Mouse (Mus musculus): ENCODE measurements around the gene Hnrnpl. TPM values are rescaled to one million over a fixed set of nuclear protein-coding genes. Genes with fewer than 3 reads are reported as not detected.

Hnrnpl gene
- polyA plus RNA-seq, 1 experiment from 2014 or later, result 69.0 TPM

GRCm38 (mm10) chr7:28814306-28815034 is 6.1 kb downstream of the Hnrnpl start:
- H3K9me3 ChIP-seq (replicated peaks; ENCODE audit: control insufficient read depth, low read length), result no peaks in the 10 kb centered on the region
- H3K27ac ChIP-seq (ENCODE audit: low read length), result no peak overlapping the region
- ATAC-seq (ENCODE audit: low read depth), result no peak
- peaks cover 62% of the 10 kb centered on the region for H3K36me3 ChIP-seq (ENCODE audit: control insufficient read depth, insufficient read depth)
- no peak overlapping the region for H3K4me2 ChIP-seq (ENCODE audit: low read depth, low read length)
- WGBS (ENCODE audit: insufficient replicate concordance), result 52% methylated on average over 5 of the region's 5 CpGs
- H3K27me3 ChIP-seq (ENCODE audit: control insufficient read depth, insufficient read depth, low read depth, low read length), result no peaks in the 10 kb centered on the region
- H3K9ac ChIP-seq (ENCODE audit: low read depth, low read length), result no peak overlapping the region
- peaks cover 57% of the 10 kb centered on the region for H3K4me1 ChIP-seq (ENCODE audit: control insufficient read depth, low read depth, low read length)
- H3K4me3 ChIP-seq (ENCODE audit: low read depth, low read length), result no peak overlapping the region

GRCm38 (mm10) chr7:28815230-28815629 is 6.9 kb downstream of the Hnrnpl start:
- H3K9me3 ChIP-seq (replicated peaks; ENCODE audit: control insufficient read depth, low read length), result no peaks in the 10 kb centered on the region
- peaks cover 55% of the 10 kb centered on the region for H3K4me1 ChIP-seq (ENCODE audit: control insufficient read depth, low read depth, low read length)
- no peak overlapping the region for H3K4me2 ChIP-seq (ENCODE audit: low read depth, low read length)
- H3K27ac ChIP-seq (ENCODE audit: low read length), result no peak overlapping the region
- H3K27me3 ChIP-seq (ENCODE audit: control insufficient read depth, insufficient read depth, low read depth, low read length), result no peaks in the 10 kb centered on the region
- WGBS (ENCODE audit: insufficient replicate concordance), result 85% methylated on average over 9 of the region's 9 CpGs
- H3K36me3 ChIP-seq (ENCODE audit: control insufficient read depth, insufficient read depth), result peaks cover 69% of the 10 kb centered on the region
- H3K9ac ChIP-seq (ENCODE audit: low read depth, low read length), result no peak overlapping the region
- no peak for ATAC-seq (ENCODE audit: low read depth)
- no peak overlapping the region for H3K4me3 ChIP-seq (ENCODE audit: low read depth, low read length)

- H3K4me3 ChIP-seq (ENCODE audit: low read depth, low read length), result no peak overlapping the region
- H3K36me3 ChIP-seq (ENCODE audit: control insufficient read depth, insufficient read depth), result peaks cover 79% of the 10 kb centered on the region
- H3K9ac ChIP-seq (ENCODE audit: low read depth, low read length), result no peak overlapping the region
- 84% methylated on average over 9 of the region's 9 CpGs for WGBS (ENCODE audit: insufficient replicate concordance)
- no peaks in the 10 kb centered on the region for H3K9me3 ChIP-seq (replicated peaks; ENCODE audit: control insufficient read depth, low read length)
- H3K4me2 ChIP-seq (ENCODE audit: low read depth, low read length), result no peak overlapping the region
- peaks cover 57% of the 10 kb centered on the region for H3K4me1 ChIP-seq (ENCODE audit: control insufficient read depth, low read depth, low read length)
- H3K27ac ChIP-seq (ENCODE audit: low read length), result no peak overlapping the region
- no peaks in the 10 kb centered on the region for H3K27me3 ChIP-seq (ENCODE audit: control insufficient read depth, insufficient read depth, low read depth, low read length)
- no peak for ATAC-seq (ENCODE audit: low read depth)
These were observed 7.9 kb downstream of the Hnrnpl start for GRCm38 (mm10) chr7:28816201-28816600.

- no peak overlapping the region for H3K4me2 ChIP-seq (ENCODE audit: low read depth, low read length)
- H3K4me1 ChIP-seq (ENCODE audit: control insufficient read depth, low read depth, low read length), result peaks cover 59% of the 10 kb centered on the region
- 90% methylated on average over 10 of the region's 10 CpGs for WGBS (ENCODE audit: insufficient replicate concordance)
These were observed 8.6 kb downstream of the Hnrnpl start for GRCm38 (mm10) chr7:28816920-28817319.

GRCm38 (mm10) chr7:28817524-28817923 is 9.2 kb downstream of the Hnrnpl start:
- no peak overlapping the region for H3K27ac ChIP-seq (ENCODE audit: low read length)
- no peak overlapping the region for H3K9ac ChIP-seq (ENCODE audit: low read depth, low read length)
- WGBS (ENCODE audit: insufficient replicate concordance), result 62% methylated on average over 6 of the region's 6 CpGs
- H3K36me3 ChIP-seq (ENCODE audit: control insufficient read depth, insufficient read depth), result peaks cover 91% of the 10 kb centered on the region
- H3K4me1 ChIP-seq (ENCODE audit: control insufficient read depth, low read depth, low read length), result peaks cover 52% of the 10 kb centered on the region
- no peak overlapping the region for H3K4me3 ChIP-seq (ENCODE audit: low read depth, low read length)
- no peaks in the 10 kb centered on the region for H3K27me3 ChIP-seq (ENCODE audit: control insufficient read depth, insufficient read depth, low read depth, low read length)
- H3K9me3 ChIP-seq (replicated peaks; ENCODE audit: control insufficient read depth, low read length), result no peaks in the 10 kb centered on the region
- ATAC-seq (ENCODE audit: low read depth), result no peak
- H3K4me2 ChIP-seq (ENCODE audit: low read depth, low read length), result no peak overlapping the region

More at GRCm38 (mm10) chr7:28816920-28817319, 8.6 kb downstream of the Hnrnpl start:
- Histone ChIP-seq H3K36me3 (ENCODE audit: control insufficient read depth, insufficient read depth) (peaks cover 85% of the 10 kb centered on the region), H3K4me3 (ENCODE audit: low read depth, low read length) (no peak overlapping the region), H3K27me3 (ENCODE audit: control insufficient read depth, insufficient read depth, low read depth, low read length) (no peaks in the 10 kb centered on the region), H3K27ac (ENCODE audit: low read length) (no peak overlapping the region), H3K9ac (ENCODE audit: low read depth, low read length) (no peak overlapping the region), H3K9me3 (replicated peaks; ENCODE audit: control insufficient read depth, low read length) (no peaks in the 10 kb centered on the region)
- ATAC-seq (ENCODE audit: low read depth), result no peak

- ATAC-seq (ENCODE audit: low read depth), result no peak
- peaks cover 94% of the 10 kb centered on the region for H3K36me3 ChIP-seq (ENCODE audit: control insufficient read depth, insufficient read depth)
- no peaks in the 10 kb centered on the region for H3K27me3 ChIP-seq (ENCODE audit: control insufficient read depth, insufficient read depth, low read depth, low read length)
- no peak overlapping the region for H3K4me2 ChIP-seq (ENCODE audit: low read depth, low read length)
- no peak overlapping the region for H3K4me3 ChIP-seq (ENCODE audit: low read depth, low read length)
- no peak overlapping the region for H3K9ac ChIP-seq (ENCODE audit: low read depth, low read length)
- 84% methylated on average over 4 of the region's 4 CpGs for WGBS (ENCODE audit: insufficient replicate concordance)
- H3K27ac ChIP-seq (ENCODE audit: low read length), result no peak overlapping the region
- peaks cover 48% of the 10 kb centered on the region for H3K4me1 ChIP-seq (ENCODE audit: control insufficient read depth, low read depth, low read length)
- no peaks in the 10 kb centered on the region for H3K9me3 ChIP-seq (replicated peaks; ENCODE audit: control insufficient read depth, low read length)
These were observed 9.6 kb downstream of the Hnrnpl start for GRCm38 (mm10) chr7:28817957-28818356.

- Histone ChIP-seq H3K9me3 (replicated peaks; ENCODE audit: control insufficient read depth, low read length) (no peaks in the 10 kb centered on the region), H3K4me2 (ENCODE audit: low read depth, low read length) (no peak overlapping the region), H3K9ac (ENCODE audit: low read depth, low read length) (no peak overlapping the region), H3K4me1 (ENCODE audit: control insufficient read depth, low read depth, low read length) (peaks cover 45% of the 10 kb centered on the region), H3K36me3 (ENCODE audit: control insufficient read depth, insufficient read depth) (peaks cover 91% of the 10 kb centered on the region), H3K4me3 (ENCODE audit: low read depth, low read length) (no peak overlapping the region), H3K27me3 (ENCODE audit: control insufficient read depth, insufficient read depth, low read depth, low read length) (no peaks in the 10 kb centered on the region), H3K27ac (ENCODE audit: low read length) (no peak overlapping the region)
- 82% methylated on average over 18 of the region's 18 CpGs for WGBS (ENCODE audit: insufficient replicate concordance)
- ATAC-seq (ENCODE audit: low read depth), result no peak
These were observed 10.1 kb downstream of the Hnrnpl start for GRCm38 (mm10) chr7:28818436-28818835.

- Histone ChIP-seq H3K27ac (ENCODE audit: low read length) (no peak overlapping the region), H3K9ac (ENCODE audit: low read depth, low read length) (no peak overlapping the region), H3K9me3 (replicated peaks; ENCODE audit: control insufficient read depth, low read length) (no peaks in the 10 kb centered on the region), H3K4me2 (ENCODE audit: low read depth, low read length) (no peak overlapping the region), H3K4me3 (ENCODE audit: low read depth, low read length) (no peak overlapping the region), H3K36me3 (ENCODE audit: control insufficient read depth, insufficient read depth) (peaks cover 86% of the 10 kb centered on the region), H3K4me1 (ENCODE audit: control insufficient read depth, low read depth, low read length) (peaks cover 44% of the 10 kb centered on the region), H3K27me3 (ENCODE audit: control insufficient read depth, insufficient read depth, low read depth, low read length) (no peaks in the 10 kb centered on the region)
- no peak for ATAC-seq (ENCODE audit: low read depth)
- 43% methylated on average over 4 of the region's 4 CpGs for WGBS (ENCODE audit: insufficient replicate concordance)
These were observed 10.6 kb downstream of the Hnrnpl start for GRCm38 (mm10) chr7:28818861-28819452.

- H3K36me3 ChIP-seq (ENCODE audit: control insufficient read depth, insufficient read depth), result peaks cover 80% of the 10 kb centered on the region
- no peak overlapping the region for H3K4me3 ChIP-seq (ENCODE audit: low read depth, low read length)
- H3K27ac ChIP-seq (ENCODE audit: low read length), result no peak overlapping the region
- no peaks in the 10 kb centered on the region for H3K9me3 ChIP-seq (replicated peaks; ENCODE audit: control insufficient read depth, low read length)
- no peak overlapping the region for H3K9ac ChIP-seq (ENCODE audit: low read depth, low read length)
- no peak for ATAC-seq (ENCODE audit: low read depth)
- WGBS (ENCODE audit: insufficient replicate concordance), result 87% methylated on average over 4 of the region's 4 CpGs
- H3K4me1 ChIP-seq (ENCODE audit: control insufficient read depth, low read depth, low read length), result peaks cover 42% of the 10 kb centered on the region
- no peaks in the 10 kb centered on the region for H3K27me3 ChIP-seq (ENCODE audit: control insufficient read depth, insufficient read depth, low read depth, low read length)
- no peak overlapping the region for H3K4me2 ChIP-seq (ENCODE audit: low read depth, low read length)
These were observed 11.2 kb downstream of the Hnrnpl start for GRCm38 (mm10) chr7:28819571-28819970.
